Comparison of ENCODE assay signal across 27 mouse cellular contexts in genomic region chr3:123391180-123391579, GRCm38 (mm10). TPM values are rescaled to one million over a fixed set of nuclear protein-coding genes. Genes with fewer than 3 reads are reported as not detected.
"Had no signal": no experiment of that assay in that cellular context is flagged by ENCODE, and none has a peak within 500 bp of the region (broad histone marks: within the 10 kb centered on the region; RNA-seq: fewer than 3 reads in every experiment).

No protein-coding gene starts in this region.

- H3K27ac ChIP-seq: heart, embryonic 13.5 days; heart, embryonic 15.5 days; hindbrain, embryonic 13.5 days; hindbrain, embryonic 15.5 days; hindbrain, postnatal 0 days; kidney, embryonic 15.5 days; kidney, postnatal 0 days; limb, embryonic 13.5 days; limb, embryonic 15.5 days; liver, embryonic 12.5 days; liver, embryonic 14.5 days had no signal

- H3K4me2 ChIP-seq: heart, embryonic 11.5 days; heart, embryonic 13.5 days; heart, embryonic 15.5 days; hindbrain, embryonic 13.5 days; hindbrain, embryonic 15.5 days; kidney, embryonic 15.5 days; limb, embryonic 13.5 days; limb, embryonic 15.5 days; liver, embryonic 12.5 days had no signal

- H3K9ac ChIP-seq: heart, embryonic 13.5 days; heart, embryonic 15.5 days; hindbrain, embryonic 13.5 days; hindbrain, embryonic 15.5 days; kidney, embryonic 15.5 days; limb, embryonic 13.5 days; limb, embryonic 15.5 days; liver, embryonic 12.5 days; liver, embryonic 14.5 days had no signal

- ATAC-seq: hindbrain, postnatal 0 days; intestine, embryonic 16.5 days; liver, embryonic 12.5 days had no signal

- DNase-seq: gastrocnemius, postnatal 14 days; gastrocnemius, postnatal 36 days; heart, adult 18-20 months; heart, postnatal 14 days; heart, postnatal 36 days; kidney, adult 11 months; kidney, adult 2 months; kidney, adult 9 months; kidney, postnatal 14 days; kidney, postnatal 36 days; layer of hippocampus, adult 9-11 months; layer of hippocampus, postnatal 36 days; left cerebral cortex, postnatal 4 days had no signal

- H3K36me3 ChIP-seq: heart, embryonic 13.5 days; heart, embryonic 15.5 days; hindbrain, embryonic 13.5 days; hindbrain, embryonic 15.5 days; kidney, embryonic 15.5 days; limb, embryonic 13.5 days; limb, embryonic 15.5 days; liver, embryonic 12.5 days had no signal

- H3K4me3 ChIP-seq: heart, embryonic 13.5 days; heart, embryonic 15.5 days; hindbrain, embryonic 13.5 days; hindbrain, embryonic 15.5 days; kidney, embryonic 15.5 days; limb, embryonic 13.5 days; limb, embryonic 15.5 days; liver, embryonic 12.5 days had no signal

- H3K4me1 ChIP-seq: heart, embryonic 13.5 days; heart, embryonic 15.5 days; hindbrain, embryonic 13.5 days; hindbrain, embryonic 15.5 days; kidney, embryonic 15.5 days; limb, embryonic 13.5 days; limb, embryonic 15.5 days; liver, embryonic 12.5 days had no signal

- H3K27me3 ChIP-seq: heart, embryonic 15.5 days; hindbrain, embryonic 15.5 days; liver, embryonic 12.5 days had no signal

- H3K9me3 ChIP-seq: heart, embryonic 13.5 days; heart, embryonic 15.5 days; hindbrain, embryonic 13.5 days; hindbrain, embryonic 15.5 days; kidney, embryonic 15.5 days; limb, embryonic 13.5 days; limb, embryonic 15.5 days; liver, embryonic 12.5 days had no signal

RNA-seq across cellular contexts. Expression of gene Prss12, which starts 55.5 kb away (rescaled TPM):
- total RNA-seq: hematopoietic stem cell, adult 5-6 weeks had no signal
